Mouse (Mus musculus): ENCODE data around the gene Ppp6r1. TPM values are rescaled to one million over a fixed set of nuclear protein-coding genes. Genes with fewer than 3 reads are reported as not detected.
"Not testable (repeated sequence)": the region's sequence is repeated elsewhere in the genome, so short reads cannot be mapped to it uniquely, and the experiment has no call there.

Gene Ppp6r1
- total and polyA plus RNA-seq, 2 experiments from 2014 or later: 8.3 to 99.1 TPM

DNA sequence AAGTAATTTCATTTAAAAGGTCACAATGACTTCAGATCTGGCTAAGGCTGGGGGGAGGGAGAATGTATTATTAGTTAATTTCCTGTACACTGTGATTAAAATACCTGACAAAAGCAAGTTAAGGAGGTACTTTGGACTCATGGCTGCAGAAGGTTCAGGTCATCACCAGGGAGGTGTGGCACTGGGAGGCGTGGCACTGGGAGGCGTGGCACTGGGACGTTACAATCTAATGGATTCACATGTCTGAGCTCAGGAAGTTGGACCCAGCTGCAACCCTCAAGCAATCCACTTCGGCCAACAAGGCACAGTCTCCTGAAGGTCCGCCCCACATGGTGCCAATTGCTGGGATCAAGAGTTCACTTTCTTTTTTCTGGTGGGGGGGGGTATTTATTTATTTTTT, 50.8 kb downstream of the Ppp6r1 start:
- Histone ChIP-seq H3K9ac (no peak overlapping the region), H3K27me3 (ENCODE audit: insufficient read depth, low read length) (no peaks in the 10 kb centered on the region), H3K27ac (ENCODE audit: low read depth, low read length) (no peak overlapping the region), H3K36me3 (ENCODE audit: insufficient read depth) (no peaks in the 10 kb centered on the region), H3K4me3 (ENCODE audit: low read depth, low read length) (no peak overlapping the region), H3K4me2 (ENCODE audit: low read depth) (no peak overlapping the region), H3K4me1 (ENCODE audit: insufficient read depth) (no peaks in the 10 kb centered on the region), H3K9me3 (ENCODE audit: low read length) (no peaks in the 10 kb centered on the region)
- no peak for ATAC-seq
- TF ChIP-seq CTCF (IDR thresholded peaks at IDR 0.05; ENCODE audit: low read depth): no peak
- 74% methylated on average over 5 of the region's 5 CpGs for WGBS
- DNase-seq: no peak

DNA sequence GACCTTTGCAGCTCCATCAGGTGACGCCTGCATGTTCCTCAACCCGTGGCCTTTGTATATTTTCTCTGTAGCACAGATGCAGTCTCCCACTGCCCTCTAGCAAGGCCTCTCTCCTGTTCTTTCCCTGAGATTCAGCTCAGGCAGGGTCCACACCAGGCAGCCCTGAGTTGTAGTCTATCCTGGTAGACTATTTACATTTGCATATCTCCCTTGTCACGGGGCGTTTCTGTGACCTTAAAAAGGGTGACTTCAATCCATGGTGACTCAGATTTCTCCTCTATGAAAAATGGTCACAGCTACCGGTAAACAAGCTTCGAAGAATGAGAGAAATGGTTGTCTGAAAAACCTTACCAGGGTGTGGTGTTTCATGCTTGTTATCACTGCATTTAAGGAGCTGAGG, 54.9 kb downstream of the Ppp6r1 start, which contains the start of gene Ptprh:
TSS of gene Ptprh (minus strand) at position 169 of the 400 bp plus-strand sequence.
- no peaks in the 10 kb centered on the region for H3K36me3 ChIP-seq (ENCODE audit: insufficient read depth)
- H3K4me2 ChIP-seq (ENCODE audit: low read depth): no peak within 1 kb of the TSS
- no peak within 1 kb of the TSS for H3K4me3 ChIP-seq (ENCODE audit: low read depth, low read length)
- DNase-seq (no peak), ATAC-seq (no peak)
- no peaks in the 10 kb centered on the region for H3K27me3 ChIP-seq (ENCODE audit: insufficient read depth, low read length)
- no peaks in the 10 kb centered on the region for H3K4me1 ChIP-seq (ENCODE audit: insufficient read depth)
- WGBS: 83% methylated on average over 6 of the region's 6 CpGs
- no peak within 1 kb of the TSS for H3K27ac ChIP-seq (ENCODE audit: low read depth, low read length)
- no peaks in the 10 kb centered on the region for H3K9me3 ChIP-seq (ENCODE audit: low read length)
- TF ChIP-seq CTCF (IDR thresholded peaks at IDR 0.05; ENCODE audit: low read depth): no peak
- H3K9ac ChIP-seq: no peak within 1 kb of the TSS

DNA sequence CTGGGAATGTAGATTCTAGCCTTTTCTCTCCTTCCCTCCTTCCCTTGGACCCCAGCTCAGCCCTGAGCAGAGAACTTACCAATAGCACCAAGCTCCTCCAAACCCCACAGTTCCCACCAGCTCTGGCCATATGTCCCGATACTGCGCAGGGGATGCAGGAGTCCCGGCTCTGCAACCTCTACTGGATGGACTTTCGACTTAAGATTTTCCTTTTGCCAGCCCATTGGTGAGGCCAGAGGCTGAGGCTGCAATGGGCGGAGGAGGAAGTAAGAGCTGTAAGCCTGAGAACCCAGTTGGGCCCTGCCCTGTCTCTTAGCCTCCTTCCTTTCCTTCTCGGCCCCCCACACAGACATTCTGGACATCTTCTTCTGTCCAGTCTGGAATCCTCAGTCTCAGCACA, 55.9 kb downstream of the Ppp6r1 start:
- whole genome bisulfite sequencing: 94% methylated on average over 6 of the region's 6 CpGs
- H3K4me1 ChIP-seq (ENCODE audit: insufficient read depth): no peaks in the 10 kb centered on the region
- no peak for ATAC-seq

DNA sequence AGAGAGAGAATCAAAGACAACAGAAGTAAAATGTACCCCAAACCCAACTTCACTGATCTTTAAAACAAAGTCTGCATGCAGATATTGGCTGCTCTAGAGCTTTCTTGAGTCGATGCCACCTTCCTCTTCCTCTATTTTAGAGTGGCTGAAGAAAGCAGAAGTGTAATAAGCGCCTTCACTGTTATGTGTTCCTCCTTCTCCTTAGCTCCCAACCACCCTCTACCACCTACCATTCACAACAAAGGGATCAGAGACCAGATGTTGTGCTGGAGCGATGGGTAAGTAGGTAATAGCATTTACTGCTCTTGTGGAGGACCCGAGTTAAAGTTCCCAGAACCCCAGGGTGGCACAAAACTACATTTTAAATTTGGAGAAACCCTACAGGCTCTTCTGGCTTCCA, 61.8 kb downstream of the Ppp6r1 start:
- not testable (repeated sequence) for H3K4me2 ChIP-seq (ENCODE audit: low read depth); H3K27ac ChIP-seq (ENCODE audit: low read depth, low read length); H3K36me3 ChIP-seq (ENCODE audit: insufficient read depth); DNase-seq; H3K9ac ChIP-seq; H3K4me1 ChIP-seq (ENCODE audit: insufficient read depth); H3K9me3 ChIP-seq (ENCODE audit: low read length); ATAC-seq; H3K4me3 ChIP-seq (ENCODE audit: low read depth, low read length); H3K27me3 ChIP-seq (ENCODE audit: insufficient read depth, low read length)
- 74% methylated on average over 4 of the region's 4 CpGs for WGBS

More for the DNA sequence above, 55.9 kb downstream of the Ppp6r1 start:
- H3K27me3 ChIP-seq (ENCODE audit: insufficient read depth, low read length): no peaks in the 10 kb centered on the region
- no peak overlapping the region for H3K9ac ChIP-seq
- H3K36me3 ChIP-seq (ENCODE audit: insufficient read depth): no peaks in the 10 kb centered on the region
- TF ChIP-seq CTCF (IDR thresholded peaks at IDR 0.05; ENCODE audit: low read depth): no peak
- no peak overlapping the region for H3K4me3 ChIP-seq (ENCODE audit: low read depth, low read length)
- no peak overlapping the region for H3K27ac ChIP-seq (ENCODE audit: low read depth, low read length)
- no peak for DNase-seq
- no peaks in the 10 kb centered on the region for H3K9me3 ChIP-seq (ENCODE audit: low read length)
- no peak overlapping the region for H3K4me2 ChIP-seq (ENCODE audit: low read depth)

Other genes starting within 250 kb of the Ppp6r1 start
- 73.9 and 84.5 TPM in 2 replicates for gene Rdh13, start 213.4 kb downstream of the Ppp6r1 start, total RNA-seq (2014; rRNA removed)
- gene Rdh13, start 213.4 kb downstream of the Ppp6r1 start, polyA plus RNA-seq (2015; fragmentation: Nextera tagmentation; extraction: Ambion mirVana): 28.5 and 37.9 TPM in 2 replicates
- gene Eps8l1, start 198.3 kb downstream of the Ppp6r1 start, total RNA-seq (2014; rRNA removed): 3.2 and 8.6 TPM in 2 replicates
- 4.6 and 7.4 TPM in 2 replicates for gene Eps8l1, start 198.3 kb downstream of the Ppp6r1 start, polyA plus RNA-seq (2015; fragmentation: Nextera tagmentation; extraction: Ambion mirVana)
- 94.2 and 100 TPM in 2 replicates for gene Ppp1r12c, start 157.3 kb downstream of the Ppp6r1 start, total RNA-seq (2014; rRNA removed)
- gene Ppp1r12c, start 157.3 kb downstream of the Ppp6r1 start, polyA plus RNA-seq (2015; fragmentation: Nextera tagmentation; extraction: Ambion mirVana): 27.8 and 35.1 TPM in 2 replicates
- gene Tnnt1, start 142.6 kb downstream of the Ppp6r1 start, total RNA-seq (2014; rRNA removed): 0.77 and 2.9 TPM in 2 replicates
- gene Tnnt1, start 142.6 kb downstream of the Ppp6r1 start, polyA plus RNA-seq (2015; fragmentation: Nextera tagmentation; extraction: Ambion mirVana): 3.4 and 3.9 TPM in 2 replicates
- gene Tnni3, start 134.8 kb downstream of the Ppp6r1 start, total RNA-seq (2014; rRNA removed): 0.62 and 3.6 TPM in 2 replicates
- gene Tnni3, start 134.8 kb downstream of the Ppp6r1 start, polyA plus RNA-seq (2015; fragmentation: Nextera tagmentation; extraction: Ambion mirVana): 0.89 and 1.2 TPM in 2 replicates
- gene Dnaaf3, start 126.6 kb downstream of the Ppp6r1 start, total RNA-seq (2014; rRNA removed): 0.62 and 2.2 TPM in 2 replicates
- 1.3 and 2.0 TPM in 2 replicates for gene Dnaaf3, start 126.6 kb downstream of the Ppp6r1 start, polyA plus RNA-seq (2015; fragmentation: Nextera tagmentation; extraction: Ambion mirVana)
- 170 and 231 TPM in 2 replicates for gene Syt5, start 111.5 kb downstream of the Ppp6r1 start, total RNA-seq (2014; rRNA removed)
- 301 and 305 TPM in 2 replicates for gene Syt5, start 111.5 kb downstream of the Ppp6r1 start, polyA plus RNA-seq (2015; fragmentation: Nextera tagmentation; extraction: Ambion mirVana)
- 0.54 and 2.9 TPM in 2 replicates for gene Ptprh, start 55.0 kb downstream of the Ppp6r1 start, total RNA-seq (2014; rRNA removed)
- gene Ptprh, start 55.0 kb downstream of the Ppp6r1 start, polyA plus RNA-seq (2015; fragmentation: Nextera tagmentation; extraction: Ambion mirVana): 1.0 and 1.1 TPM in 2 replicates
- 10.8 and 11.8 TPM in 2 replicates for gene Tmem86b, start 27.6 kb downstream of the Ppp6r1 start, total RNA-seq (2014; rRNA removed)
- gene Tmem86b, start 27.6 kb downstream of the Ppp6r1 start, polyA plus RNA-seq (2015; fragmentation: Nextera tagmentation; extraction: Ambion mirVana): 0.64 and 0.70 TPM in 2 replicates
- 188 and 219 TPM in 2 replicates for gene Hspbp1, start 26.0 kb upstream of the Ppp6r1 start, total RNA-seq (2014; rRNA removed)
- 206 and 214 TPM in 2 replicates for gene Hspbp1, start 26.0 kb upstream of the Ppp6r1 start, polyA plus RNA-seq (2015; fragmentation: Nextera tagmentation; extraction: Ambion mirVana)
- gene Brsk1, start 31.6 kb upstream of the Ppp6r1 start, total RNA-seq (2014; rRNA removed): 188 and 205 TPM in 2 replicates
- gene Brsk1, start 31.6 kb upstream of the Ppp6r1 start, polyA plus RNA-seq (2015; fragmentation: Nextera tagmentation; extraction: Ambion mirVana): 4.6 and 6.2 TPM in 2 replicates
- gene Tmem150b, start 66.2 kb upstream of the Ppp6r1 start, total RNA-seq (2014; rRNA removed): not detected in 2 replicates
- 0.18 TPM in 1 of 2 replicates, not detected in the other for gene Tmem150b, start 66.2 kb upstream of the Ppp6r1 start, polyA plus RNA-seq (2015; fragmentation: Nextera tagmentation; extraction: Ambion mirVana)
- gene Kmt5c, start 81.1 kb upstream of the Ppp6r1 start, total RNA-seq (2014; rRNA removed): 36.8 and 59.1 TPM in 2 replicates
- gene Kmt5c, start 81.1 kb upstream of the Ppp6r1 start, polyA plus RNA-seq (2015; fragmentation: Nextera tagmentation; extraction: Ambion mirVana): 32.3 and 35.1 TPM in 2 replicates
- 3.8 and 4.8 TPM in 2 replicates for gene Cox6b2, start 94.1 kb upstream of the Ppp6r1 start, total RNA-seq (2014; rRNA removed)
- 19.8 and 23.3 TPM in 2 replicates for gene Cox6b2, start 94.1 kb upstream of the Ppp6r1 start, polyA plus RNA-seq (2015; fragmentation: Nextera tagmentation; extraction: Ambion mirVana)
- not detected in 2 replicates for gene Fam71e2, start 112.3 kb upstream of the Ppp6r1 start, total RNA-seq (2014; rRNA removed)
- gene Fam71e2, start 112.3 kb upstream of the Ppp6r1 start, polyA plus RNA-seq (2015; fragmentation: Nextera tagmentation; extraction: Ambion mirVana): not detected in 2 replicates
- gene Il11, start 123.8 kb upstream of the Ppp6r1 start, total RNA-seq (2014; rRNA removed): 1.2 and 2.6 TPM in 2 replicates
- 1.2 and 2.1 TPM in 2 replicates for gene Il11, start 123.8 kb upstream of the Ppp6r1 start, polyA plus RNA-seq (2015; fragmentation: Nextera tagmentation; extraction: Ambion mirVana)
- gene Tmem190, start 123.9 kb upstream of the Ppp6r1 start, total RNA-seq (2014; rRNA removed): not detected in 2 replicates
- gene Tmem190, start 123.9 kb upstream of the Ppp6r1 start, polyA plus RNA-seq (2015; fragmentation: Nextera tagmentation; extraction: Ambion mirVana): not detected in 2 replicates
- 7.3 and 10.1 TPM in 2 replicates for gene Tmem238, start 130.6 kb upstream of the Ppp6r1 start, total RNA-seq (2014; rRNA removed)
- 13.3 and 15.0 TPM in 2 replicates for gene Tmem238, start 130.6 kb upstream of the Ppp6r1 start, polyA plus RNA-seq (2015; fragmentation: Nextera tagmentation; extraction: Ambion mirVana)
- gene Rpl28, start 133.9 kb upstream of the Ppp6r1 start, total RNA-seq (2014; rRNA removed): 161 and 191 TPM in 2 replicates
- 313 and 332 TPM in 2 replicates for gene Rpl28, start 133.9 kb upstream of the Ppp6r1 start, polyA plus RNA-seq (2015; fragmentation: Nextera tagmentation; extraction: Ambion mirVana)
- 300 and 347 TPM in 2 replicates for gene Ube2s, start 153.6 kb upstream of the Ppp6r1 start, total RNA-seq (2014; rRNA removed)
- gene Ube2s, start 153.6 kb upstream of the Ppp6r1 start, polyA plus RNA-seq (2015; fragmentation: Nextera tagmentation; extraction: Ambion mirVana): 232 and 259 TPM in 2 replicates
- gene Shisa7, start 185.7 kb upstream of the Ppp6r1 start, total RNA-seq (2014; rRNA removed): 52.4 and 66.6 TPM in 2 replicates
- gene Shisa7, start 185.7 kb upstream of the Ppp6r1 start, polyA plus RNA-seq (2015; fragmentation: Nextera tagmentation; extraction: Ambion mirVana): 6.8 and 9.4 TPM in 2 replicates
- 2.5 and 6.6 TPM in 2 replicates for gene Isoc2b, start 211.2 kb upstream of the Ppp6r1 start, total RNA-seq (2014; rRNA removed)
- gene Isoc2b, start 211.2 kb upstream of the Ppp6r1 start, polyA plus RNA-seq (2015; fragmentation: Nextera tagmentation; extraction: Ambion mirVana): 3.5 and 3.7 TPM in 2 replicates
- gene Isoc2a, start 218.1 kb upstream of the Ppp6r1 start, total RNA-seq (2014; rRNA removed): 4.8 and 4.9 TPM in 2 replicates
- 0.26 and 0.39 TPM in 2 replicates for gene Isoc2a, start 218.1 kb upstream of the Ppp6r1 start, polyA plus RNA-seq (2015; fragmentation: Nextera tagmentation; extraction: Ambion mirVana)
- 0.48 and 0.85 TPM in 2 replicates for gene Gm36210, start 247.5 kb upstream of the Ppp6r1 start, total RNA-seq (2014; rRNA removed)
- gene Gm36210, start 247.5 kb upstream of the Ppp6r1 start, polyA plus RNA-seq (2015; fragmentation: Nextera tagmentation; extraction: Ambion mirVana): 0.29 and 0.47 TPM in 2 replicates